Mouse (Mus musculus): ENCODE data around the gene Ppp1r3f. TPM values are rescaled to one million over a fixed set of nuclear protein-coding genes. Genes with fewer than 3 reads are reported as not detected.

Ppp1r3f gene
- total and polyA plus RNA-seq, 3 experiments = 1.7 to 2.0 TPM; not detected in 1

DNA sequence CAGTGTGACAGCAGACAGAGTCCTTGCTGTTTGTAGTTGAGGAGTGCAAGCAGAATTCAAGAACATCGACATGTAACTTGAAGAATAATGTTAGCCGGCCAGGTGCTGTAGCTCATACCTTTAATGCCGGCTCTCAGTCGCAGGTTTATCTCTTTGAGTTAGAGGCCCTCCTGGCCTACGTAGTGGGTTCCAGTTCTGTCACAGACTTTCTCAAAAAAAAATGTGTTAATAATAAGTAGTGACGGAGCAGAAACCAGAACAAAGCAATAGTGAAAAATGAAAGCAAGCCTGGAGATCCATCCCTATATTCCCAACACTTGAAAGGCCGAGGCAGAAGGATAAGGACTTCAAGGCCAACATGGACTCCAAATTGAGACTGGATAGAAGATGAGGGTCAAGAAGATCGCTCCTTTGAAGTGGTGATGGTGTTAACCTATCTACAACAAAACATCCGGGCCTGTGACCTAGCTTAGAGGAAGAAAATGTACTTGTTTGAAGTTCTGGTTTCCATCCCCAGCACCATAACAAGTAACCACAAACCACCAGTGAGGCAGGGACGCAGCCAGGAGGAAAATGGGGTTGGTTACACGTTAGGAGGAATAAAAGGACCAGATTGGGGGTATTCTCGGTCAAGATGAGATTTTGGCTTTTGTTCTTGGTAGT, 43.9 kb upstream of the Ppp1r3f start:
- H3K27me3 ChIP-seq (ENCODE audit: control insufficient read depth in 1 of 2, insufficient read depth in 2 of 2, low read length in 2 of 2) = peaks cover 5 to 9% of the 10 kb centered on the region in 2 experiments

DNA sequence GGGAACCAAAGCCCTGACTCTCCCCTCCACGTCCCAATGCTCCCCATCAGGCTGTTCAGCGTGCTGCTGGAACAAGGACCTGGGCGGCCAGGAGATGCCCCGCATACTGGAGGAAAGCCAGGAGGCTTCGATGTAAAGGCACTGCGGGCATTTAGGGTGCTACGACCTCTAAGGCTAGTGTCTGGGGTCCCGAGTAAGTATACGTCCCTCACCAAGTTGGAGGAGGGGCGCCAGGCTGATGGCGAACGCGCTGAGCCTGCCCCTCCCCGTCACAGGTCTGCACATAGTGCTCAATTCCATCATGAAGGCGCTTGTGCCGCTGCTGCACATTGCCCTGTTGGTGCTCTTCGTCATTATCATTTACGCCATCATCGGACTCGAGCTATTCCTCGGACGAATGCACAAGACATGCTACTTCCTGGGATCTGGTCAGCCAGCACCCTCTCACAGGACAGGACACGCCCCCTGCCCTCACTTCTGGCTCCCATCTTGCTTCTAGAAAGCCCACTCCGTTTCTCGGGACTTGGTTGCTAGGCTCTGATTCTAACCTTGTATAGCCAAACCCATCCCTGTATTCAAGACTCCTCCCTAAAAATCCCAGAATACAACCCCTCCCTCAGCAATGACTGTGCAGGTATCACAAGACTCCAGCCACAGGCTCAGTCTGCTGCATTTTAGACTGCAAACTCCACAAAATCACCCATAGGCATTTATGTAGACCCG, 36.6 kb upstream of the Ppp1r3f start:
- H3K36me3 ChIP-seq (ENCODE audit: control insufficient read depth in 1 of 2, insufficient read depth in 2 of 2, low read length in 2 of 2) = peaks cover 0 to 2% of the 10 kb centered on the region in 2 experiments; a peak in 2 of 4 replicates
- H3K27ac ChIP-seq (ENCODE audit: control insufficient read depth, low read depth, low read length) = no peak overlapping the region
- peaks cover 0 to 2% of the 10 kb centered on the region in 2 experiments; a peak in 1 of 4 replicates for H3K4me1 ChIP-seq (ENCODE audit: control insufficient read depth in 1 of 2, insufficient read depth in 2 of 2, low read length in 2 of 2)

More for the DNA sequence above, 43.9 kb upstream of the Ppp1r3f start:
- Histone ChIP-seq H3K4me3 (ENCODE audit: control insufficient read depth in 1 of 2, insufficient read depth in 1 of 2, low read depth in 2 of 2, low read length in 2 of 2) (no peak overlapping the region), H3K4me1 (ENCODE audit: control insufficient read depth in 1 of 2, insufficient read depth in 2 of 2, low read length in 2 of 2) (no peaks in the 10 kb centered on the region), H3K27ac (ENCODE audit: control insufficient read depth, low read depth, low read length) (no peak overlapping the region), H3K9ac (ENCODE audit: control insufficient read depth, low read depth, low read length, poor library complexity, severe bottlenecking) (no peak overlapping the region), H3K36me3 (ENCODE audit: control insufficient read depth in 1 of 2, insufficient read depth in 2 of 2, low read length in 2 of 2) (no peaks in the 10 kb centered on the region), H3K9me3 (replicated peaks; ENCODE audit: insufficient read depth, low read length) (no peaks in the 10 kb centered on the region), H3K79me2 (ENCODE audit: control insufficient read depth, insufficient read depth, low read length, poor library complexity) (no peaks in the 10 kb centered on the region)
- DNase-seq (ENCODE audit: low read depth, low spot score) = no peak
- no peak for TF ChIP-seq USF1 (IDR thresholded peaks at IDR 0.05; ENCODE audit: low read depth, low read length)
- TF ChIP-seq CHD1 (IDR thresholded peaks at IDR 0.05; ENCODE audit: low read depth, low read length) = no peak
- no peak for TF ChIP-seq RCOR1 (IDR thresholded peaks at IDR 0.05; ENCODE audit: low read depth, low read length)
- TF ChIP-seq ZKSCAN1 (IDR thresholded peaks at IDR 0.05; ENCODE audit: low read depth, low read length) = no peak
- no peak for TF ChIP-seq MEF2A (IDR thresholded peaks at IDR 0.05; ENCODE audit: extremely low read depth, insufficient replicate concordance, low read depth, low read length, poor library complexity, severe bottlenecking)
- TF ChIP-seq EP300 (IDR thresholded peaks at IDR 0.05; ENCODE audit: low read depth in 1 of 2, low read length in 2 of 2) = no peak
- TF ChIP-seq POLR2AphosphoS5 (IDR thresholded peaks at IDR 0.05; ENCODE audit: borderline replicate concordance, low read depth, low read length) = no peak
- TF ChIP-seq MYC (IDR thresholded peaks at IDR 0.05; ENCODE audit: low read depth, low read length) = no peak
- TF ChIP-seq MAFK (IDR thresholded peaks at IDR 0.05; ENCODE audit: borderline replicate concordance, low read depth, low read length) = no peak
- no peak for TF ChIP-seq ZNF384 (IDR thresholded peaks at IDR 0.05; ENCODE audit: low read depth, low read length)
- no peak for TF ChIP-seq ZC3H11A (IDR thresholded peaks at IDR 0.05; ENCODE audit: low read depth, low read length)
- no peak for TF ChIP-seq TBP (IDR thresholded peaks at IDR 0.05; ENCODE audit: low read depth, low read length)
- TF ChIP-seq MXI1 (IDR thresholded peaks at IDR 0.05; ENCODE audit: low read depth, low read length) = no peak
- TF ChIP-seq USF2 (IDR thresholded peaks at IDR 0.05; ENCODE audit: borderline replicate concordance in 1 of 2, insufficient read depth in 1 of 2, low read depth in 1 of 2, low read length in 2 of 2) = no peak
- no peak for TF ChIP-seq RAD21 (IDR thresholded peaks at IDR 0.05; ENCODE audit: low read depth, low read length)
- TF ChIP-seq POLR2A (IDR thresholded peaks at IDR 0.05; ENCODE audit: control insufficient read depth in 1 of 2, insufficient read depth in 1 of 2, low read depth in 1 of 2, low read length in 2 of 2, poor library complexity in 1 of 2) = no peak
- TF ChIP-seq GATA1 (IDR thresholded peaks at IDR 0.05; ENCODE audit: low read depth, low read length) = no peak
- TF ChIP-seq MAZ (IDR thresholded peaks at IDR 0.05; ENCODE audit: low read depth, low read length) = no peak

More for the DNA sequence above, 36.6 kb upstream of the Ppp1r3f start:
- no peak for DNase-seq (ENCODE audit: low read depth, low spot score)
- H3K4me3 ChIP-seq (ENCODE audit: control insufficient read depth in 1 of 2, insufficient read depth in 1 of 2, low read depth in 2 of 2, low read length in 2 of 2) = no peak overlapping the region
- H3K9ac ChIP-seq (ENCODE audit: control insufficient read depth, low read depth, low read length, poor library complexity, severe bottlenecking) = no peak overlapping the region
- H3K9me3 ChIP-seq (replicated peaks; ENCODE audit: insufficient read depth, low read length) = no peaks in the 10 kb centered on the region
- TF ChIP-seq ZNF384 (IDR thresholded peaks at IDR 0.05; ENCODE audit: low read depth, low read length) (no peak), BHLHE40 (IDR thresholded peaks at IDR 0.05; ENCODE audit: borderline replicate concordance, low read depth, low read length) (no peak), TCF12 (IDR thresholded peaks at IDR 0.05; ENCODE audit: low read depth, low read length) (no peak), USF1 (IDR thresholded peaks at IDR 0.05; ENCODE audit: low read depth, low read length) (no peak), POLR2AphosphoS5 (IDR thresholded peaks at IDR 0.05; ENCODE audit: borderline replicate concordance, low read depth, low read length) (no peak), ZC3H11A (IDR thresholded peaks at IDR 0.05; ENCODE audit: low read depth, low read length) (no peak), MAZ (IDR thresholded peaks at IDR 0.05; ENCODE audit: low read depth, low read length) (no peak), TAL1 (IDR thresholded peaks at IDR 0.05; ENCODE audit: low read length) (no peak), NELFE (IDR thresholded peaks at IDR 0.05; ENCODE audit: low read depth, low read length) (no peak), POLR2A (IDR thresholded peaks at IDR 0.05; ENCODE audit: control insufficient read depth in 1 of 2, insufficient read depth in 1 of 2, low read depth in 1 of 2, low read length in 2 of 2, poor library complexity in 1 of 2) (no peak), CTCF (IDR thresholded peaks at IDR 0.05 in 2 of 3, conservative IDR thresholded peaks at IDR 0.05 in 1 of 3; ENCODE audit: control insufficient read depth in 1 of 3, insufficient read depth in 1 of 3, low read depth in 2 of 3, low read length in 3 of 3, poor library complexity in 1 of 3, severe bottlenecking in 1 of 3) (no peak), GABPA (IDR thresholded peaks at IDR 0.05; ENCODE audit: low read depth, low read length) (no peak), NRF1 (IDR thresholded peaks at IDR 0.05; ENCODE audit: insufficient read depth, low read depth, low read length, poor library complexity, severe bottlenecking) (no peak), CHD1 (IDR thresholded peaks at IDR 0.05; ENCODE audit: low read depth, low read length) (no peak), MEF2A (IDR thresholded peaks at IDR 0.05; ENCODE audit: extremely low read depth, insufficient replicate concordance, low read depth, low read length, poor library complexity, severe bottlenecking) (no peak)
- no peaks in the 10 kb centered on the region for H3K79me2 ChIP-seq (ENCODE audit: control insufficient read depth, insufficient read depth, low read length, poor library complexity)
- H3K27me3 ChIP-seq (ENCODE audit: control insufficient read depth in 1 of 2, insufficient read depth in 2 of 2, low read length in 2 of 2) = peaks cover 0 to 8% of the 10 kb centered on the region in 2 experiments; a peak in 3 of 4 replicates

Data from MEL (cell line).